Mouse (Mus musculus): ENCODE data around the gene Gm3298.
"Not testable (repeated sequence)": the region's sequence is repeated elsewhere in the genome, so short reads cannot be mapped to it uniquely, and the experiment has no call there.

GRCm38 (mm10) chr14:4983635-4984034, 32.1 kb upstream of the Gm3298 start, which contains the start of gene Gm8297:
- not testable (repeated sequence) for TF ChIP-seq EP300, CTCF (IDR thresholded peaks at IDR 0.05; ENCODE audit: low read depth)
